Mouse (Mus musculus): ENCODE measurements around the gene Lrrc74a.

DNA sequence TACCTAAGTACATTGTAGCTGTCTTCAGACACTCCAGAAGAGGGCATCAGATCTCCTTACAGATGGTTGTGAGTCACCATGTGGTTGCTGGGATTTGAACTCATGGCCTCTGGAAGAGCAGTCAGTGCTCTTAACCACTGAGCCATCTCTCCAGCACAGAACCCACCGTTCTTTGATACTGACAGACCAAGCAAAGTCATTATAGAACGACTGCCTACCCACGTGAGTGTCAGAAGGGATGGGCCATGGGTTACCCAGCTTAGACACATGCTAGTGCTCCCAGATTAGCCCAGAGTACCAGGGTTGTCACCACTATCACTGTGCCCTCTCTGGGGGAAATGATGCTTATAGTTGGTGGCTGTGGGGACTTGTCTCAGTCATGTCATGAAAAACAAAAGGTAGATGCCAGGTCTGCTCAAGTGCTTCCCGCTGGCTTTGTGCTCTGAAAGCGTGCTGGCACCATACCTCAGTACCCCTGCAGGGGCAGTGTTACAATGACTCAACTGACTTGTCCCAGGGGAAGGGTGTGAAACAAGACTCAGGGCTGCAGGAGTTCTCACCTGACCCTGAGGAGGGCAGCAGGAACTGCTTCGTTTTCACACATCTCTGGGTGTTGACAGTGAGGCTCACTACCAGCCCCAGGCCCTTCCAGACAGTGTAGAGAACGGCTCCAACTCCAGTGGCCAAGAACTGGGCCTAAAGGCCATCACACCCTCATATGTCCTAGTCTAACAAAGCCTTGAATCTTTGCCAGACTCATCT is 61.1 kb downstream of the Lrrc74a start:
- TF ChIP-seq GATA1 (IDR thresholded peaks at IDR 0.05; ENCODE audit: borderline replicate concordance, low read length): no peak
- TF ChIP-seq FLI1 (IDR thresholded peaks at IDR 0.05; ENCODE audit: low read length): no peak
